Mouse (Mus musculus): ENCODE results near the gene Akt1. TPM values are rescaled to one million over a fixed set of nuclear protein-coding genes. Genes with fewer than 3 reads are reported as not detected.

Gene Akt1
- polyA plus RNA-seq, 1 experiment from 2014 or later: 145 TPM

DNA sequence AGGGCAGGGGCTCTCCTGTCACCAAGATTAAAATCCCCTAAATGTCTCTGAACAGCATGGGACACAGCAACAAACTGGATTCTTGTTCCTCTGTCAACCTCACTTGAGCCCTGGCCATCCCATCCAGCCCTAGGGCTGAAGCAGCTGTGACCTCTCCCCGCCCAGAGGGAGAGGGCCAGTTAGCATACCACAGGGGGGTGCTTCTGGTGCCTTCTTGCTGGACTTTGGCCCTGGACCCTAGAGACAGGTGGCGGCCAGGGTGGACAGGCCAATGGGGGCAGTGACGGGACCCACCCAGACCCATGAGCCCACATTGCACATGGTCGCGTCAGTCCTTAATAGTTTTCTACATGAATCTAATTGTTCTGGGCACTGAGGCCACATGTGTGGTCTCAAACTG, 20.6 kb downstream of the Akt1 start:
- no peak overlapping the region for H3K4me3 ChIP-seq
- H3K4me2 ChIP-seq: no peak overlapping the region
- no peak for ATAC-seq (ENCODE audit: borderline replicate concordance, extremely low read depth, low FRiP score, low TSS enrichment)
- H3K4me1 ChIP-seq: peaks cover 11% of the 10 kb centered on the region
- H3K9me3 ChIP-seq: no peaks in the 10 kb centered on the region
- H3K36me3 ChIP-seq: peaks cover 90% of the 10 kb centered on the region
- H3K27me3 ChIP-seq: no peaks in the 10 kb centered on the region
- no peak overlapping the region for H3K27ac ChIP-seq
- 87% methylated on average over 5 of the region's 5 CpGs for WGBS
- H3K9ac ChIP-seq: no peak overlapping the region

- Histone ChIP-seq H3K4me2 (no peak overlapping the region), H3K27ac (no peak overlapping the region), H3K36me3 (peaks cover 89% of the 10 kb centered on the region), H3K4me1 (peaks cover 6% of the 10 kb centered on the region), H3K9me3 (no peaks in the 10 kb centered on the region), H3K9ac (no peak overlapping the region), H3K27me3 (no peaks in the 10 kb centered on the region), H3K4me3 (no peak overlapping the region)
- WGBS: 43% methylated on average over 7 of the region's 7 CpGs
- peak; percentile 55; the same call in 1 of the 2 replicates for ATAC-seq (ENCODE audit: borderline replicate concordance, extremely low read depth, low FRiP score, low TSS enrichment)
Measured at GRCm38 (mm10) chr12:112653157-112653824, 21.4 kb downstream of the Akt1 start.

DNA sequence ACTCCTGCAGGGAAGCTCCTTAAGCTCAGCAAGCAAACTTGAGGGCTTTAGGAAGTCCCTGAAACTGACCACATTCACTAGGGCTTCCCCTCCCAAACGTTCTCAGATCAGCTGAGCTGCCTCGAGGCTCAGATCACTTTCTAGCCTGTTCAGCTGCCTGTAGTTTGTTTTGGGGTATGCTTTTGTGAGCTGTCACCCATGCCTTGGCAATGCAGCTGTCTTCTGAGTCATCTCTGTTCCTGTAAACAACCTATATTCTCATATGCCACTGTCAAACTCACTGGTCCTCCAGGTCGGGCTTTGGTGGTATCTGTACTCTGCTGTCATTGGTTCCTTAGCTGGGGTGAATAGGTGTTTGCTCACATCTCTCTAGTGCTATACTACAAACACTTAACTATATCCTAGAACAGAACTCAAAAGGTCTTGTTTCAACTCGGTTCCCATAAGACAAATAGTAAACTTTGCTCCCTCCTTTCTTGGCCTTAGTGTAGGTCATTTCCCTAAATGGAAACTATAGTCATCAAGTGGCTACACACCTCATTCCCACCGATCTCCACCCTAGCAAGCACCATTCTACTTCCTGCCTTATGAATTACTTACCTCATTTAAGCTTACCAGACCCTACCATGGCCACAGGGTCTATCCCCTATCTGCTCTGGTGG, 22.8 kb downstream of the Akt1 start:
- H3K4me2 ChIP-seq: no peak overlapping the region
- peaks cover 82% of the 10 kb centered on the region for H3K36me3 ChIP-seq
- H3K27ac ChIP-seq: peak overlapping the region; percentile 49; the same call in 1 of the 2 replicates
- peaks cover 6% of the 10 kb centered on the region for H3K4me1 ChIP-seq
- H3K9me3 ChIP-seq: no peaks in the 10 kb centered on the region
- ATAC-seq (ENCODE audit: borderline replicate concordance, extremely low read depth, low FRiP score, low TSS enrichment): no peak
- H3K9ac ChIP-seq: no peak overlapping the region
- no peak overlapping the region for H3K4me3 ChIP-seq
- 57% methylated on average over 5 of the region's 5 CpGs for WGBS
- H3K27me3 ChIP-seq: no peaks in the 10 kb centered on the region

- Histone ChIP-seq H3K4me3 (no peak overlapping the region), H3K27ac (no peak overlapping the region), H3K9ac (no peak overlapping the region), H3K4me1 (peaks cover 29% of the 10 kb centered on the region), H3K36me3 (peaks cover 45% of the 10 kb centered on the region), H3K4me2 (no peak overlapping the region), H3K27me3 (no peaks in the 10 kb centered on the region), H3K9me3 (no peaks in the 10 kb centered on the region)
- no peak for ATAC-seq (ENCODE audit: borderline replicate concordance, extremely low read depth, low FRiP score, low TSS enrichment)
- WGBS: 93% methylated on average over 5 of the region's 5 CpGs
Measured at GRCm38 (mm10) chr12:112648081-112648480, 26.6 kb downstream of the Akt1 start.

DNA sequence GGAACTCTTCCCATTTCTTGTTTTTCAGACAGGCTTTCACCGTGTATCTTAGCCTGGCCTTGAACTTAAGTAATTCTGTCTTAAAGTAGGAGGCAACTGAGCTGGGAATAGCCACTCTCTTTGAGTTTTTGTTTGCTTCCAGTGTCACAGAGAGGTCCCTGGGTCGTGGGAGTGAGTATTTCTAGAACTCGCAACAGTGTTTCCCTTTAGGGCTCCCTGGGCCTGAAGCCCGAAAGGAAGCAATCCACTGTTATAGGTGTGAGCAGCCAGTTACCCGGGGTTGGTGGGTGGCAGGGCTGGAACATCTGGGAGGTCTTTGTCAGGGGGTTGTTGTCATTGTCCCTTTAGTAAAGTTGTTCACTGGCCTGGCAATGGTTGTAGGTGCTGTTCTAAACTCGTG, 28.5 kb downstream of the Akt1 start:
- no peak for ATAC-seq (ENCODE audit: borderline replicate concordance, extremely low read depth, low FRiP score, low TSS enrichment)
- H3K4me2 ChIP-seq: peak overlapping the region; percentile 73
- H3K9me3 ChIP-seq: no peaks in the 10 kb centered on the region
- H3K36me3 ChIP-seq: peaks cover 30% of the 10 kb centered on the region
- no peak overlapping the region for H3K27ac ChIP-seq
- H3K4me3 ChIP-seq: peak overlapping the region; percentile 71
- 43% methylated on average over 6 of the region's 6 CpGs for WGBS
- H3K9ac ChIP-seq: 0 out of 2 replicates have a peak overlapping the region, but pooled peaks have one; percentile 6
- no peaks in the 10 kb centered on the region for H3K27me3 ChIP-seq
- H3K4me1 ChIP-seq: peaks cover 24% of the 10 kb centered on the region

DNA sequence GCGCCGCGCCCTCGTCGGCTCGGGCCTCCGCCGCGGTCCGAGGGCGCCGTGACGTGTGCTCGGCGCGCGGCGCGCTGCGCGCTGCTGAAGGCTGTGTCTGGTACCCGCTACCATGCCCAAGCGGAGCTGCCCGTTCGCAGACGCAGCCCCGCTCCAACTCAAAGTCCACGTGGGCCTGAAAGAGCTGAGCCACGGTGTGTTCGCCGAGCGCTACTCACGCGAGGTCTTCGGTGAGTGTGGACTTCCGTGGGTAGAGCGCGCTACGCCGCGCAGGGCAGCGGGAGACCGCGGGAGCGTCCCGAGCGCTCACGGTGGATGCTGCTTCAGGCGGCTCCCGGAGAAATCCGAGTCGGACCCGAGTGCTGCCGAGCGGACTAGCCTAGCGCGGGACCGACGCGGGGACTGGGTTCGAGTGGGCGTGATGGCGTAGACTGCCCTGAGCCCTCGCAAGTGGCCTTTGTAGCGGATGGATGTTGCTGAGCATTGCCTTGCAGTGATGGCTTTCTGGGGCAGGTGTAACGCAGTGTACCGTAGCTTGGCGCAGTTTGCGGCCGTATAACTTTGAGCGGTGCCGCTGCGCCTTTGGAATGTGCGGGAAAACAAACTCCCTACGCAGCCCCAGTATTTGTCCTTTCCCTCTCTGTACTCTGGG, 29.7 kb downstream of the Akt1 start:
- H3K4me2 ChIP-seq: peak overlapping the region; percentile 73
- ATAC-seq (ENCODE audit: borderline replicate concordance, extremely low read depth, low FRiP score, low TSS enrichment): no peak

DNA sequence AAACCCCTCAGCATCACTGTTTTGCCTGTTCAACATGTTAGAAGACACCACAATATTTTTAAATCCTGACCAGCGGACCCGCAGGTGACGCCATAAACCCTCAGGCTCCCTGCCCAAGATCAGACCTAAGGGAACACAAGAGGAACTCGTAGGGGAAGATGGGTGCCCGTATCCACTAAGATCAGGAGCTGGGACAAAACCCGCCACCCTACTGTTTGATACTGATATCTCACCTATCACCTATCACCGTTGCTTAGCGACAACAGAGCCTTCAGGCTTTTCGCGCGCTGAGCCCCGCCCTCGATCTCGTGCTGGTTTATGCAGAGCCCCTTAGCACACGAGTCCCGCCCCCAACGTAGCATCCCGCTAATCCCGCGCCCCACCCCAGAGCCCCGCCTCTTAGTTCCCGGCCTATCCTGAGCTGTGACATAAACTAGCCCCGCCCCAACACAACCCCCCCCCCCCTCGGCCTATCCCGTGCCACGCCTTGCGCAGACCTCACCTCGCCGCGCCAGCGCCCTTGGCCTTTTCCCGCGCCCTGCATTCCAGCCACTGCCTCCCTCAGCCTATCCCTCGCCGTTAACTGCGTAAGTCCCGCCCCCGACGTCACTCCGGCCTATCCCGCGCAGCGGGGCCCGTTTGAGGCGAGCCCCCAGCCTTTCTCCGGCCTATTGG, 30.4 kb downstream of the Akt1 start, which contains the start of gene Siva1:
Siva1 (plus strand) TSS at position 500 of the 675 bp plus-strand sequence.
- Histone ChIP-seq H3K27ac (peak within 1 kb of the TSS; percentile 83), H3K9me3 (no peaks in the 10 kb centered on the region), H3K4me2 (peak within 1 kb of the TSS; percentile 73), H3K27me3 (no peaks in the 10 kb centered on the region), H3K36me3 (peaks cover 16% of the 10 kb centered on the region; the same call in 1 of the 2 replicates), H3K9ac (peak within 1 kb of the TSS; percentile 76), H3K4me1 (peaks cover 24% of the 10 kb centered on the region), H3K4me3 (peak within 1 kb of the TSS; percentile 71)
- ATAC-seq (ENCODE audit: borderline replicate concordance, extremely low read depth, low FRiP score, low TSS enrichment): peak; percentile 98
- WGBS: under 1% methylated on average over 45 of the region's 46 CpGs

More for the DNA sequence above, 29.7 kb downstream of the Akt1 start:
- WGBS: under 1% methylated on average over 75 of the region's 75 CpGs
- peak overlapping the region; percentile 76 for H3K9ac ChIP-seq
- H3K9me3 ChIP-seq: no peaks in the 10 kb centered on the region
- H3K4me3 ChIP-seq: peak overlapping the region; percentile 71
- H3K36me3 ChIP-seq: peaks cover 22% of the 10 kb centered on the region
- peak overlapping the region; percentile 83 for H3K27ac ChIP-seq
- H3K4me1 ChIP-seq: peaks cover 24% of the 10 kb centered on the region
- no peaks in the 10 kb centered on the region for H3K27me3 ChIP-seq

GRCm38 (mm10) chr12:112643126-112643525, 31.6 kb downstream of the Akt1 start:
- ATAC-seq (ENCODE audit: borderline replicate concordance, extremely low read depth, low FRiP score, low TSS enrichment): no peak
- Histone ChIP-seq H3K27me3 (no peaks in the 10 kb centered on the region), H3K9ac (no peak overlapping the region), H3K9me3 (no peaks in the 10 kb centered on the region), H3K4me1 (peaks cover 24% of the 10 kb centered on the region), H3K4me3 (no peak overlapping the region), H3K36me3 (peaks cover 6% of the 10 kb centered on the region; the same call in 1 of the 2 replicates), H3K27ac (no peak overlapping the region), H3K4me2 (no peak overlapping the region)
- WGBS: 83% methylated on average over 6 of the region's 6 CpGs

- no peak overlapping the region for H3K9ac ChIP-seq
- H3K27ac ChIP-seq: no peak overlapping the region
- no peak overlapping the region for H3K4me3 ChIP-seq
- H3K4me1 ChIP-seq: peaks cover 6% of the 10 kb centered on the region; the same call in 1 of the 2 replicates
- no peak overlapping the region for H3K4me2 ChIP-seq
- no peaks in the 10 kb centered on the region for H3K27me3 ChIP-seq
- no peaks in the 10 kb centered on the region for H3K9me3 ChIP-seq
- WGBS: 78% methylated on average over 10 of the region's 10 CpGs
- ATAC-seq (ENCODE audit: borderline replicate concordance, extremely low read depth, low FRiP score, low TSS enrichment): no peak
- H3K36me3 ChIP-seq: no peaks in the 10 kb centered on the region
Measured at GRCm38 (mm10) chr12:112639526-112639925, 35.2 kb downstream of the Akt1 start.

DNA sequence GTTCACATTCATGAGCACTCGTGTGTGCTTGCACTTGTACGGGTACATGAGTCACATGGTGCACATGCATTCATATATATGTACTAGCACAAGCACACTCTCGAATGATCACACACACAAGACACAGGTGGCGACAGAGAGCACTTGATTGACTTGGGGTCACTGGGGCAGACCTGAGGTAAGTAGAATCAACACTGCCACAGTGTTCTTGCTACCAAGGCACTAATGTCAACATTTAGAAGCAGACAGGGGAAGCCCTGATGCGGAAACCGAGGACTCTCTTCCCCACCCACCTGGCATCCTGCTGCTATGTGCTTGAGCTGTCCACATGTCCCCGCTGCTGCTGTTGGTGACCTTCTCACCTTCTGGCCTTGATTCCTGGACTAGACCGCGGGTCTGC, 41.0 kb downstream of the Akt1 start:
- Histone ChIP-seq H3K4me2 (no peak overlapping the region), H3K9ac (no peak overlapping the region), H3K9me3 (no peaks in the 10 kb centered on the region), H3K4me3 (no peak overlapping the region), H3K4me1 (peaks cover 38% of the 10 kb centered on the region), H3K27me3 (no peaks in the 10 kb centered on the region), H3K36me3 (no peaks in the 10 kb centered on the region), H3K27ac (no peak overlapping the region)
- ATAC-seq (ENCODE audit: borderline replicate concordance, extremely low read depth, low FRiP score, low TSS enrichment): no peak
- 51% methylated on average over 9 of the region's 9 CpGs for WGBS

- Histone ChIP-seq H3K27ac (no peak overlapping the region), H3K9ac (no peak overlapping the region), H3K4me1 (peaks cover 46% of the 10 kb centered on the region), H3K9me3 (no peaks in the 10 kb centered on the region), H3K36me3 (no peaks in the 10 kb centered on the region), H3K27me3 (no peaks in the 10 kb centered on the region), H3K4me3 (no peak overlapping the region), H3K4me2 (no peak overlapping the region)
- no peak for ATAC-seq (ENCODE audit: borderline replicate concordance, extremely low read depth, low FRiP score, low TSS enrichment)
- 63% methylated on average over 5 of the region's 5 CpGs for WGBS
Measured at GRCm38 (mm10) chr12:112632907-112633306, 41.8 kb downstream of the Akt1 start.
